Mouse (Mus musculus): ENCODE measurements at regions not wholly inside any gene's neighbourhood (a gene's known extent, or its start where the extent isn't known, plus 50 kb on each side); places are given as distances from the start of the nearest gene placed in this dataset.

DNA sequence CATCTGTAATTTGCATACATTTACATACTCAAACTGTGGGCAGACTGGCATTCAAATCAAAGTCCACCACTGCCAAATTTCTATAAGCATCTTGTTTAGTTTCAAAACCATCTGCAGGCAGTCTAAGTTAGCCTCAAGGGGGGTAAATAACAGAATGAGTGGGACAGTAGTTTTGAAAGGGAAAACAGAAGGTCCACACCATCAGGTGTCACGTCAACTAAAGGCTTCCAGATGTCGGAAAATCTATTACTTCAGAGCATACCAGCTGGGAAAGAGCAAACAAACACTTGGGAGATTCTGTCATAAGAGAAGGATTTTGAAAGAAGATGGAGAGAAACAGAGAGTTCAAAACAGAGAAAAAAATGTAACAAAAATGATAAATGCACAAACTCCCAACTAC is 402.1 kb upstream of the Rack1 start:
- H3K36me3 ChIP-seq (ENCODE audit: control insufficient read depth, insufficient read depth): no peaks in the 10 kb centered on the region
- no peak overlapping the region for H3K4me3 ChIP-seq (ENCODE audit: insufficient read depth, poor library complexity, severe bottlenecking)
- H3K79me3 ChIP-seq (ENCODE audit: low read depth): no peaks in the 10 kb centered on the region
- TF ChIP-seq MYOG (IDR thresholded peaks at IDR 0.05; ENCODE audit: control insufficient read depth, extremely low read depth, insufficient read length) (no peak), MYOD1 (IDR thresholded peaks at IDR 0.05; ENCODE audit: control insufficient read depth, insufficient read length, low read depth) (no peak), MAX (IDR thresholded peaks at IDR 0.05) (no peak), CEBPB (IDR thresholded peaks at IDR 0.05; ENCODE audit: low read depth) (no peak), CTCF (IDR thresholded peaks at IDR 0.05; ENCODE audit: control insufficient read depth, insufficient read depth, insufficient read length) (no peak), FOSL1 (IDR thresholded peaks at IDR 0.05; ENCODE audit: insufficient read depth, low read length, poor library complexity, severe bottlenecking) (no peak), USF1 (IDR thresholded peaks at IDR 0.05; ENCODE audit: low read depth) (no peak)
- no peaks in the 10 kb centered on the region for H3K79me2 ChIP-seq (ENCODE audit: control insufficient read depth, insufficient read depth)
- H3ac ChIP-seq (ENCODE audit: control insufficient read depth, insufficient read length, low read depth): no peak overlapping the region
- H3K27me3 ChIP-seq (ENCODE audit: control insufficient read depth, insufficient read depth, insufficient read length): no peaks in the 10 kb centered on the region

DNA sequence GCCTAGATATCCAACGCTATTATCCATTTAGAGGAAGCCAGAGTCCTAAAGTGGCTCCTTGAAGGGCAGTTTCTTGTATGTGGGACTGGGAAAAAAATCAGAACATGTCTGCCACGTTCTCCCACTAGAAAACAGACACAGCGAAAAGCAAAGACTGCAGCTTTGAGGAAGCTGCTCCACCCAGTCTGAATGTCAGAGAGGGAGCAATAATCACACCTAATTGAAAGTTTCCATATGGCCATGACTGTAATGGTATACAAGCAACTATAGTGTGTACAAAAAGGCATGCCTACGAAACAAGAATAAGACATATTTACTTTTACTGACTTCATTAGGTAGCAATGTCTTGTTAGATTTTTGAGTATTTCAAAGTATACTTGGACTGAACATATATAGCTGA is 392.7 kb upstream of the Sgcd start:
- no peak for TF ChIP-seq MYOG (IDR thresholded peaks at IDR 0.05; ENCODE audit: control insufficient read depth, extremely low read depth, insufficient read length)
- TF ChIP-seq MYOD1 (IDR thresholded peaks at IDR 0.05; ENCODE audit: control insufficient read depth, insufficient read length, low read depth): no peak
- TF ChIP-seq CEBPB (IDR thresholded peaks at IDR 0.05; ENCODE audit: low read depth): no peak
- no peak for TF ChIP-seq USF1 (IDR thresholded peaks at IDR 0.05; ENCODE audit: low read depth)
- TF ChIP-seq MAX (IDR thresholded peaks at IDR 0.05): no peak
- TF ChIP-seq FOSL1 (IDR thresholded peaks at IDR 0.05; ENCODE audit: insufficient read depth, low read length, poor library complexity, severe bottlenecking): no peak
- TF ChIP-seq CTCF (IDR thresholded peaks at IDR 0.05; ENCODE audit: control insufficient read depth, insufficient read depth, insufficient read length): no peak
- Histone ChIP-seq H3K79me3 (ENCODE audit: low read depth) (no peaks in the 10 kb centered on the region), H3K36me3 (ENCODE audit: control insufficient read depth, insufficient read depth) (no peaks in the 10 kb centered on the region), H3K27me3 (ENCODE audit: control insufficient read depth, insufficient read depth, insufficient read length) (no peaks in the 10 kb centered on the region), H3K4me3 (ENCODE audit: insufficient read depth, poor library complexity, severe bottlenecking) (no peak overlapping the region), H3K79me2 (ENCODE audit: control insufficient read depth, insufficient read depth) (no peaks in the 10 kb centered on the region), H3ac (ENCODE audit: control insufficient read depth, insufficient read length, low read depth) (no peak overlapping the region)

GRCm38 (mm10) chr11:48378044-48378443 is 389.3 kb upstream of the Sgcd start:
- H3K36me3 ChIP-seq (ENCODE audit: control insufficient read depth, insufficient read depth): no peaks in the 10 kb centered on the region
- H3K27me3 ChIP-seq (ENCODE audit: control insufficient read depth, insufficient read depth, insufficient read length): no peaks in the 10 kb centered on the region
- H3K79me2 ChIP-seq (ENCODE audit: control insufficient read depth, insufficient read depth): no peaks in the 10 kb centered on the region
- H3K4me3 ChIP-seq (ENCODE audit: insufficient read depth, poor library complexity, severe bottlenecking): no peak overlapping the region
- no peak for TF ChIP-seq USF1 (IDR thresholded peaks at IDR 0.05; ENCODE audit: low read depth)
- no peak for TF ChIP-seq MAX (IDR thresholded peaks at IDR 0.05)
- TF ChIP-seq FOSL1 (IDR thresholded peaks at IDR 0.05; ENCODE audit: insufficient read depth, low read length, poor library complexity, severe bottlenecking): no peak
- TF ChIP-seq CTCF (IDR thresholded peaks at IDR 0.05; ENCODE audit: control insufficient read depth, insufficient read depth, insufficient read length): no peak
- H3ac ChIP-seq (ENCODE audit: control insufficient read depth, insufficient read length, low read depth): no peak overlapping the region
- H3K79me3 ChIP-seq (ENCODE audit: low read depth): no peaks in the 10 kb centered on the region

GRCm38 (mm10) chr11:48377269-48377668 is 388.5 kb upstream of the Sgcd start:
- no peak overlapping the region for H3K4me3 ChIP-seq (ENCODE audit: insufficient read depth, poor library complexity, severe bottlenecking)
- no peaks in the 10 kb centered on the region for H3K27me3 ChIP-seq (ENCODE audit: control insufficient read depth, insufficient read depth, insufficient read length)
- H3ac ChIP-seq (ENCODE audit: control insufficient read depth, insufficient read length, low read depth): no peak overlapping the region
- no peaks in the 10 kb centered on the region for H3K79me3 ChIP-seq (ENCODE audit: low read depth)
- TF ChIP-seq CEBPB (IDR thresholded peaks at IDR 0.05; ENCODE audit: low read depth): no peak
- TF ChIP-seq USF1 (IDR thresholded peaks at IDR 0.05; ENCODE audit: low read depth): no peak
- no peak for TF ChIP-seq FOSL1 (IDR thresholded peaks at IDR 0.05; ENCODE audit: insufficient read depth, low read length, poor library complexity, severe bottlenecking)
- TF ChIP-seq MAX (IDR thresholded peaks at IDR 0.05): no peak
- no peak for TF ChIP-seq MYOG (IDR thresholded peaks at IDR 0.05; ENCODE audit: control insufficient read depth, extremely low read depth, insufficient read length)
- TF ChIP-seq CTCF (IDR thresholded peaks at IDR 0.05; ENCODE audit: control insufficient read depth, insufficient read depth, insufficient read length): no peak
- TF ChIP-seq MYOD1 (IDR thresholded peaks at IDR 0.05; ENCODE audit: control insufficient read depth, insufficient read length, low read depth): no peak
- H3K79me2 ChIP-seq (ENCODE audit: control insufficient read depth, insufficient read depth): no peaks in the 10 kb centered on the region
- no peaks in the 10 kb centered on the region for H3K36me3 ChIP-seq (ENCODE audit: control insufficient read depth, insufficient read depth)

DNA sequence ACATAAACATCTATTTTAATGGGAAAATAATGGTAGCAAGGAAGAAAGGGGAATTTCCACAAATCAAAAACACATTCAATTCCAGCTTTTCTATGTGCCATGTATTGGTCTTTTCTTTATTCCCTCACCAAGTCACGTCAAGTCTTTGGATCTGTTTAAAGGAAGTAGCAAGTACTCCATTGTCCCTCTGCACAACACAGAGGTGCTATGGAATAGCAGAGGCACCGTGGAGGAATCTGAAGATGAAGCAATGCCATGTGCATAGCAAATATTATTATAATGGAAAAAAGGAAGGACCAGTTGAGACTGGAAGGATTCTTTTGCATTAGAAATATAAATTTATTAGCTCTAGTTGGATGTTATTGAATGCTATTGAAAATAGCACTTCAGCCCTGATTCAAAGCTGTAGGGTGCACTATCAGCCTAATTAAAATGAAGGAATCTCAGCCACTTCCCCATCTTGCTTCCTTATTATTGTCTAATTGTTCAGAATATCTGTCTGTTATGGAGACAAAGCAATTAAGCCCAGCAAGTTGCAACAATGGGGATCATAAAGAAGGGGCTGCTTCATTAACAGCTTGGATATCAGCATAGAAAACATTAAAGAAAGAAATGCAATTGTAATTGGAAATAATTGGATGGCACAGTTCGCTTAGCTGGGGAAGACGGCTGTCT is 362.7 kb upstream of the Sgcd start:
- Histone ChIP-seq H3K79me2 (ENCODE audit: control insufficient read depth, insufficient read depth) (no peaks in the 10 kb centered on the region), H3K36me3 (ENCODE audit: control insufficient read depth, insufficient read depth) (no peaks in the 10 kb centered on the region), H3K4me3 (ENCODE audit: insufficient read depth, poor library complexity, severe bottlenecking) (no peak overlapping the region), H3K27me3 (ENCODE audit: control insufficient read depth, insufficient read depth, insufficient read length) (no peaks in the 10 kb centered on the region), H3K79me3 (ENCODE audit: low read depth) (no peaks in the 10 kb centered on the region), H3ac (ENCODE audit: control insufficient read depth, insufficient read length, low read depth) (no peak overlapping the region)
- no peak for TF ChIP-seq CEBPB (IDR thresholded peaks at IDR 0.05; ENCODE audit: low read depth)
- TF ChIP-seq MAX (IDR thresholded peaks at IDR 0.05): no peak
- no peak for TF ChIP-seq MYOD1 (IDR thresholded peaks at IDR 0.05; ENCODE audit: control insufficient read depth, insufficient read length, low read depth)
- no peak for TF ChIP-seq USF1 (IDR thresholded peaks at IDR 0.05; ENCODE audit: low read depth)
- no peak for TF ChIP-seq FOSL1 (IDR thresholded peaks at IDR 0.05; ENCODE audit: insufficient read depth, low read length, poor library complexity, severe bottlenecking)
- no peak for TF ChIP-seq MYOG (IDR thresholded peaks at IDR 0.05; ENCODE audit: control insufficient read depth, extremely low read depth, insufficient read length)
- TF ChIP-seq CTCF (IDR thresholded peaks at IDR 0.05; ENCODE audit: control insufficient read depth, insufficient read depth, insufficient read length): no peak

DNA sequence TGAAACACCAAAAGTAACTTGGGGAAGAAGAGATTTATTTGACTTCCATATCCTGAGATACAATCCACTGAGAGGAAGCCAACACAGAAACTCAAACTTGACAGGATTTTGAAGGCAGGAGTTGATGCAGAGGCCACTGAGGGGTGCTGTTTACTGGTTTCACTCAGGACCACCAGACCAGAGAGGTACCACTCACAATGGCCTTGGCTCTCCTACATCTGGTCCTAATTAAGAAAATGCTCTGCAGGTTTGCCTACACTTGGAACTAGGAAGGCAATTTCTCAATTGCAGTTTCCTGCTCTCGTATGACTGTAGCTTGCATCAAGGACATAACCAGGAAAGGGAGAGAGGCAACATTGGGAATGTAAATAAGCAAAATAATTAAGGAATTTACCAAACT is 325.7 kb upstream of the Sgcd start:
- Histone ChIP-seq H3K79me3 (ENCODE audit: low read depth) (no peaks in the 10 kb centered on the region), H3K79me2 (ENCODE audit: control insufficient read depth, insufficient read depth) (no peaks in the 10 kb centered on the region), H3K4me3 (ENCODE audit: insufficient read depth, poor library complexity, severe bottlenecking) (no peak overlapping the region), H3K36me3 (ENCODE audit: control insufficient read depth, insufficient read depth) (no peaks in the 10 kb centered on the region), H3K27me3 (ENCODE audit: control insufficient read depth, insufficient read depth, insufficient read length) (no peaks in the 10 kb centered on the region), H3ac (ENCODE audit: control insufficient read depth, insufficient read length, low read depth) (no peak overlapping the region)
- TF ChIP-seq FOSL1 (IDR thresholded peaks at IDR 0.05; ENCODE audit: insufficient read depth, low read length, poor library complexity, severe bottlenecking) (no peak), MYOD1 (IDR thresholded peaks at IDR 0.05; ENCODE audit: control insufficient read depth, insufficient read length, low read depth) (no peak), USF1 (IDR thresholded peaks at IDR 0.05; ENCODE audit: low read depth) (no peak), MYOG (IDR thresholded peaks at IDR 0.05; ENCODE audit: control insufficient read depth, extremely low read depth, insufficient read length) (no peak), CTCF (IDR thresholded peaks at IDR 0.05; ENCODE audit: control insufficient read depth, insufficient read depth, insufficient read length) (no peak), MAX (IDR thresholded peaks at IDR 0.05) (no peak), CEBPB (IDR thresholded peaks at IDR 0.05; ENCODE audit: low read depth) (no peak)
